Mouse (Mus musculus): Measurements from ENCODE around the gene Il2ra. TPM values are rescaled to one million over a fixed set of nuclear protein-coding genes. Genes with fewer than 3 reads are reported as not detected.

Gene Il2ra
- polyA plus RNA-seq, 1 experiment from 2014 or later = not detected

GRCm38 (mm10) chr2:11739516-11740051, 97.0 kb downstream of the Il2ra start:
- Histone ChIP-seq H3K4me3 (ENCODE audit: control insufficient read depth in 1 of 2, insufficient read depth in 1 of 2, low read depth in 1 of 2, low read length in 2 of 2) (no peak overlapping the region), H3K36me3 (ENCODE audit: control insufficient read depth, insufficient read depth, low read length) (peaks cover 59% of the 10 kb centered on the region), H3K9me3 (ENCODE audit: control insufficient read depth, low read length) (no peaks in the 10 kb centered on the region), H3K4me1 (ENCODE audit: control insufficient read depth in 2 of 2, insufficient read depth in 2 of 2, low read length in 2 of 2) (no peaks in the 10 kb centered on the region), H3K27ac (replicated peaks in 1 of 2; ENCODE audit: control insufficient read depth in 1 of 2, insufficient read depth in 1 of 2, low read depth in 2 of 2, low read length in 2 of 2) (no peak overlapping the region), H3K9ac (ENCODE audit: low read length) (no peak overlapping the region), H3K4me2 (ENCODE audit: low read length) (no peak overlapping the region), H3K27me3 (ENCODE audit: control insufficient read depth, insufficient read depth, low read length) (no peaks in the 10 kb centered on the region)
- ATAC-seq (ENCODE audit: insufficient number of reproducible peaks, insufficient read depth, low FRiP score, low read depth) = no peak
- WGBS = 95% methylated on average over 4 of the region's 4 CpGs

Other genes starting within 250 kb of the Il2ra start
- 9.2 and 11.6 TPM in 2 replicates for gene Pfkfb3, start 88.7 kb upstream of the Il2ra start, polyA plus RNA-seq (2014; fragmentation: Nextera tagmentation; extraction: Ambion mirVana)
- 78.7 and 89.0 TPM in 2 replicates for gene Rbm17, start 38.7 kb upstream of the Il2ra start, polyA plus RNA-seq (2014; fragmentation: Nextera tagmentation; extraction: Ambion mirVana)
- gene Gm17490, start 16.5 kb upstream of the Il2ra start, polyA plus RNA-seq (2014; fragmentation: Nextera tagmentation; extraction: Ambion mirVana) = not detected in 2 replicates
- 11.4 and 12.2 TPM in 2 replicates for gene Il15ra, start 62.5 kb downstream of the Il2ra start, polyA plus RNA-seq (2014; fragmentation: Nextera tagmentation; extraction: Ambion mirVana)
- 114 and 119 TPM in 2 replicates for gene Fbh1, start 134.8 kb downstream of the Il2ra start, polyA plus RNA-seq (2014; fragmentation: Nextera tagmentation; extraction: Ambion mirVana)
- 18.7 and 20.1 TPM in 2 replicates for gene Ankrd16, start 135.1 kb downstream of the Il2ra start, polyA plus RNA-seq (2014; fragmentation: Nextera tagmentation; extraction: Ambion mirVana)